Mouse (Mus musculus) kidney, embryonic 15.5 days (tissue): Measurements from ENCODE around the gene Cfap97d1. TPM values are rescaled to one million over a fixed set of nuclear protein-coding genes. Genes with fewer than 3 reads are reported as not detected.
A peak's percentile ranks its signal among the peaks of the same experiment; 100 is the strongest.

Experiments
- ATAC-seq: fragments of 200-750 bp; cut with Nextera tagmentation; replicated peaks from 2 replicates; pipeline ENCODE4 v1.8.0; 2017; ENCODE audit warnings: moderate TSS enrichment; ENCODE audit not compliant: low FRiP score
- H3K27ac ChIP-seq: fragments of 300-500 bp; sonication (generic); 2 replicates; pipeline ENCODE4 v1.5.1; 2015; ENCODE audit warnings: mild to moderate bottlenecking, inconsistent platforms
- H3K27me3 ChIP-seq: fragments of 300-500 bp; sonication (generic); 2 replicates; pipeline ENCODE4 v1.6.1; 2015; ENCODE audit warnings: inconsistent platforms
- H3K36me3 ChIP-seq: fragments of 300-500 bp; sonication (generic); 2 replicates; pipeline ENCODE4 v1.6.1; 2015; ENCODE audit warnings: inconsistent platforms
- H3K4me1 ChIP-seq: fragments of 300-500 bp; sonication (generic); 2 replicates; pipeline ENCODE4 v1.6.1; 2015; ENCODE audit warnings: inconsistent platforms
- H3K4me2 ChIP-seq: fragments of 300-500 bp; sonication (generic); 2 replicates; pipeline ENCODE4 v1.6.1; 2015; ENCODE audit warnings: moderate library complexity, mild to moderate bottlenecking, inconsistent platforms
- H3K4me3 ChIP-seq: fragments of 300-500 bp; sonication (generic); replicated peaks from 2 replicates; pipeline ENCODE4 v1.5.1; 2015; ENCODE audit warnings: mild to moderate bottlenecking, inconsistent platforms
- H3K9ac ChIP-seq: fragments of 300-500 bp; sonication (generic); 2 replicates; pipeline ENCODE4 v1.6.1; 2015; ENCODE audit warnings: mild to moderate bottlenecking, inconsistent platforms
- H3K9me3 ChIP-seq: fragments of 300-500 bp; sonication (generic); replicated peaks from 2 replicates; pipeline ENCODE4 v1.6.1; 2016; ENCODE audit warnings: inconsistent platforms
- WGBS: fragments of 180-500 bp; shearing (Covaris S2); methylation state at CpG from one replicate; pipeline ENCODE4 v1.1.7; 2015; ENCODE audit warnings: mixed read lengths; 5-methylcytosine and 5-hydroxymethylcytosine counted together
- polyA plus RNA-seq: library from polyadenylated mRNA; unstranded; fragments of >200 nt; fragmentation: Nextera tagmentation; extraction: Ambion mirVana; gene quantifications from 2 replicates; pipeline ENCODE4 v1.2.1, GENCODE M21; 2015

The Cfap97d1 gene
- polyA plus RNA-seq, 1 experiment from 2014 or later, result not detected

- Histone ChIP-seq H3K27ac (peak overlapping the region; percentile 88), H3K4me2 (peak overlapping the region; percentile 94), H3K9ac (peak overlapping the region; percentile 53; the same call in 1 of the 2 replicates), H3K27me3 (peaks cover 60% of the 10 kb centered on the region), H3K4me1 (peaks cover 38% of the 10 kb centered on the region), H3K9me3 (no peaks in the 10 kb centered on the region), H3K36me3 (no peaks in the 10 kb centered on the region), H3K4me3 (peak overlapping the region; percentile 66)
- 7% methylated on average over 12 of the region's 12 CpGs for WGBS
- ATAC-seq, result no peak
Measured at GRCm38 (mm10) chr11:102027361-102028017, 43.4 kb downstream of the Cfap97d1 start.

GRCm38 (mm10) chr11:102028087-102028816 is 44.2 kb downstream of the Cfap97d1 start, which contains the start of gene Mpp3:
Mpp3 (minus strand) TSS chr11:102028461.
- H3K4me3 ChIP-seq, result peak within 1 kb of the TSS; percentile 66
- H3K36me3 ChIP-seq, result no peaks in the 10 kb centered on the region
- ATAC-seq, result no peak
- H3K4me2 ChIP-seq, result peak within 1 kb of the TSS; percentile 94
- peaks cover 56% of the 10 kb centered on the region for H3K27me3 ChIP-seq
- H3K9ac ChIP-seq, result 0 out of 2 replicates have a peak within 1 kb of the TSS, but pooled peaks have one; percentile 53
- no peaks in the 10 kb centered on the region for H3K9me3 ChIP-seq
- WGBS, result 70% methylated on average over 6 of the region's 6 CpGs
- peaks cover 38% of the 10 kb centered on the region for H3K4me1 ChIP-seq
- peak within 1 kb of the TSS; percentile 88 for H3K27ac ChIP-seq

- no peaks in the 10 kb centered on the region for H3K9me3 ChIP-seq
- ATAC-seq, result no peak
- H3K4me1 ChIP-seq, result peaks cover 36% of the 10 kb centered on the region
- H3K4me2 ChIP-seq, result no peak overlapping the region
- H3K27ac ChIP-seq, result no peak overlapping the region
- H3K27me3 ChIP-seq, result peaks cover 46% of the 10 kb centered on the region
- no peak overlapping the region for H3K4me3 ChIP-seq
- H3K36me3 ChIP-seq, result no peaks in the 10 kb centered on the region
- WGBS, result 80% methylated on average over 4 of the region's 4 CpGs
- no peak overlapping the region for H3K9ac ChIP-seq
Measured at GRCm38 (mm10) chr11:102029304-102029703, 45.2 kb downstream of the Cfap97d1 start.

- no peak overlapping the region for H3K9ac ChIP-seq
- H3K27me3 ChIP-seq, result peaks cover 41% of the 10 kb centered on the region
- no peak for ATAC-seq
- no peak overlapping the region for H3K4me2 ChIP-seq
- H3K9me3 ChIP-seq, result no peaks in the 10 kb centered on the region
- no peak overlapping the region for H3K4me3 ChIP-seq
- peaks cover 37% of the 10 kb centered on the region for H3K4me1 ChIP-seq
- WGBS, result 37% methylated on average over 7 of the region's 7 CpGs
- H3K27ac ChIP-seq, result no peak overlapping the region
- H3K36me3 ChIP-seq, result no peaks in the 10 kb centered on the region
Measured at GRCm38 (mm10) chr11:102029966-102030365, 45.9 kb downstream of the Cfap97d1 start.

- ATAC-seq, result no peak
- Histone ChIP-seq H3K4me3 (no peak overlapping the region), H3K27me3 (peaks cover 29% of the 10 kb centered on the region), H3K9ac (no peak overlapping the region), H3K27ac (no peak overlapping the region), H3K36me3 (no peaks in the 10 kb centered on the region), H3K4me2 (no peak overlapping the region), H3K4me1 (peaks cover 26% of the 10 kb centered on the region), H3K9me3 (no peaks in the 10 kb centered on the region)
- WGBS, result 87% methylated on average over 7 of the region's 7 CpGs
Measured at GRCm38 (mm10) chr11:102031149-102031548, 47.1 kb downstream of the Cfap97d1 start.

GRCm38 (mm10) chr11:102033055-102033591 is 49.0 kb downstream of the Cfap97d1 start:
- Histone ChIP-seq H3K4me1 (peaks cover 11% of the 10 kb centered on the region), H3K27me3 (peaks cover 26% of the 10 kb centered on the region), H3K36me3 (no peaks in the 10 kb centered on the region), H3K9ac (no peak overlapping the region), H3K4me3 (no peak overlapping the region), H3K4me2 (no peak overlapping the region), H3K9me3 (no peaks in the 10 kb centered on the region), H3K27ac (no peak overlapping the region)
- 94% methylated on average over 12 of the region's 12 CpGs for WGBS
- ATAC-seq, result no peak

GRCm38 (mm10) chr11:102034887-102035286 is 50.8 kb downstream of the Cfap97d1 start:
- Histone ChIP-seq H3K4me3 (no peak overlapping the region), H3K27me3 (peaks cover 14% of the 10 kb centered on the region), H3K36me3 (no peaks in the 10 kb centered on the region), H3K9ac (no peak overlapping the region), H3K9me3 (no peaks in the 10 kb centered on the region), H3K27ac (no peak overlapping the region), H3K4me1 (peaks cover 16% of the 10 kb centered on the region), H3K4me2 (no peak overlapping the region)
- ATAC-seq, result no peak
- 74% methylated on average over 8 of the region's 8 CpGs for WGBS

- H3K27ac ChIP-seq, result no peak overlapping the region
- no peaks in the 10 kb centered on the region for H3K9me3 ChIP-seq
- no peak for ATAC-seq
- no peaks in the 10 kb centered on the region for H3K36me3 ChIP-seq
- peaks cover 14% of the 10 kb centered on the region for H3K4me1 ChIP-seq
- H3K27me3 ChIP-seq, result peaks cover 9% of the 10 kb centered on the region; the same call in 1 of the 2 replicates
- no peak overlapping the region for H3K9ac ChIP-seq
- no peak overlapping the region for H3K4me2 ChIP-seq
- no peak overlapping the region for H3K4me3 ChIP-seq
- 82% methylated on average over 5 of the region's 5 CpGs for WGBS
Measured at GRCm38 (mm10) chr11:102035456-102035960, 51.4 kb downstream of the Cfap97d1 start.

- ATAC-seq, result no peak
- Histone ChIP-seq H3K4me2 (no peak overlapping the region), H3K27me3 (0 out of 2 replicates have a peak, but pooled peaks cover 4% of the 10 kb centered on the region), H3K4me1 (peaks cover 14% of the 10 kb centered on the region), H3K9ac (no peak overlapping the region), H3K4me3 (no peak overlapping the region), H3K27ac (no peak overlapping the region), H3K9me3 (no peaks in the 10 kb centered on the region), H3K36me3 (no peaks in the 10 kb centered on the region)
- WGBS, result 80% methylated on average over 7 of the region's 7 CpGs
Measured at GRCm38 (mm10) chr11:102036336-102036735, 52.3 kb downstream of the Cfap97d1 start.

- Histone ChIP-seq H3K9me3 (no peaks in the 10 kb centered on the region), H3K27me3 (no peaks in the 10 kb centered on the region), H3K36me3 (no peaks in the 10 kb centered on the region), H3K27ac (no peak overlapping the region), H3K4me2 (no peak overlapping the region), H3K9ac (no peak overlapping the region), H3K4me3 (no peak overlapping the region), H3K4me1 (peaks cover 14% of the 10 kb centered on the region)
- ATAC-seq, result no peak
- 75% methylated on average over 6 of the region's 6 CpGs for WGBS
Measured at GRCm38 (mm10) chr11:102037789-102038188, 53.7 kb downstream of the Cfap97d1 start.

GRCm38 (mm10) chr11:102039487-102040137 is 55.5 kb downstream of the Cfap97d1 start:
- Histone ChIP-seq H3K27ac (no peak overlapping the region), H3K36me3 (no peaks in the 10 kb centered on the region), H3K27me3 (no peaks in the 10 kb centered on the region), H3K4me2 (no peak overlapping the region), H3K4me1 (peaks cover 8% of the 10 kb centered on the region), H3K9me3 (no peaks in the 10 kb centered on the region), H3K9ac (no peak overlapping the region), H3K4me3 (no peak overlapping the region)
- 49% methylated on average over 13 of the region's 13 CpGs for WGBS
- ATAC-seq, result no peak
